Mouse (Mus musculus): ENCODE data around the gene Gm9844. TPM values are rescaled to one million over a fixed set of nuclear protein-coding genes. Genes with fewer than 3 reads are reported as not detected.

Gm9844 gene
- polyA plus RNA-seq, 1 experiment from 2014 or later: 15.1 TPM

- H3K4me1 ChIP-seq: peaks cover 49% of the 10 kb centered on the region
- no peaks in the 10 kb centered on the region for H3K9me3 ChIP-seq (replicated peaks)
- H3K27ac ChIP-seq: peak overlapping the region; percentile 80
- H3K4me3 ChIP-seq: peak overlapping the region; percentile 35
- 12% methylated on average over 13 of the region's 13 CpGs for WGBS
- DNase-seq (ENCODE audit: low spot score): no peak
- peaks cover 33% of the 10 kb centered on the region for H3K36me3 ChIP-seq
- no peaks in the 10 kb centered on the region for H3K27me3 ChIP-seq (ENCODE audit: low read depth, poor library complexity, severe bottlenecking)
These were observed 45.3 kb downstream of the Gm9844 start for GRCm38 (mm10) chr7:24907211-24907748.

Other genes starting within 250 kb of the Gm9844 start
- gene Lypd3, start 225.7 kb upstream of the Gm9844 start, polyA plus RNA-seq (2016; fragmentation: Nextera tagmentation; extraction: Ambion mirVana): 1.5 and 2.2 TPM in 2 replicates
- not detected in 2 replicates for gene Tex101, start 185.5 kb upstream of the Gm9844 start, polyA plus RNA-seq (2016; fragmentation: Nextera tagmentation; extraction: Ambion mirVana)
- gene BC049730, start 153.0 kb upstream of the Gm9844 start, polyA plus RNA-seq (2016; fragmentation: Nextera tagmentation; extraction: Ambion mirVana): not detected in 2 replicates
- not detected in 2 replicates for gene Gm4763, start 135.3 kb upstream of the Gm9844 start, polyA plus RNA-seq (2016; fragmentation: Nextera tagmentation; extraction: Ambion mirVana)
- not detected in 2 replicates for gene Cd177, start 101.9 kb upstream of the Gm9844 start, polyA plus RNA-seq (2016; fragmentation: Nextera tagmentation; extraction: Ambion mirVana)
- 0.20 and 0.34 TPM in 2 replicates for gene Ceacam10, start 85.0 kb upstream of the Gm9844 start, polyA plus RNA-seq (2016; fragmentation: Nextera tagmentation; extraction: Ambion mirVana)
- gene Lypd4, start 7.7 kb downstream of the Gm9844 start, polyA plus RNA-seq (2016; fragmentation: Nextera tagmentation; extraction: Ambion mirVana): not detected in 2 replicates
- gene Dmrtc2, start 7.8 kb downstream of the Gm9844 start, polyA plus RNA-seq (2016; fragmentation: Nextera tagmentation; extraction: Ambion mirVana): not detected in 2 replicates
- gene Rps19, start 22.2 kb downstream of the Gm9844 start, polyA plus RNA-seq (2016; fragmentation: Nextera tagmentation; extraction: Ambion mirVana): 2,143 and 2,281 TPM in 2 replicates
- 0.31 and 0.36 TPM in 2 replicates for gene Cd79a, start 35.2 kb downstream of the Gm9844 start, polyA plus RNA-seq (2016; fragmentation: Nextera tagmentation; extraction: Ambion mirVana)
- gene Arhgef1, start 40.7 kb downstream of the Gm9844 start, polyA plus RNA-seq (2016; fragmentation: Nextera tagmentation; extraction: Ambion mirVana): 77.1 and 100 TPM in 2 replicates
- gene Gm4881, start 82.3 kb downstream of the Gm9844 start, polyA plus RNA-seq (2016; fragmentation: Nextera tagmentation; extraction: Ambion mirVana): not detected in 2 replicates
- gene Rabac1, start 110.5 kb downstream of the Gm9844 start, polyA plus RNA-seq (2016; fragmentation: Nextera tagmentation; extraction: Ambion mirVana): 57.5 and 57.8 TPM in 2 replicates
- 0.05 and 0.15 TPM in 2 replicates for gene Atp1a3, start 143.7 kb downstream of the Gm9844 start, polyA plus RNA-seq (2016; fragmentation: Nextera tagmentation; extraction: Ambion mirVana)
- gene Grik5, start 210.1 kb downstream of the Gm9844 start, polyA plus RNA-seq (2016; fragmentation: Nextera tagmentation; extraction: Ambion mirVana): 5.4 and 8.7 TPM in 2 replicates
- gene Zfp574, start 210.4 kb downstream of the Gm9844 start, polyA plus RNA-seq (2016; fragmentation: Nextera tagmentation; extraction: Ambion mirVana): 44.1 and 48.3 TPM in 2 replicates

All from limb, embryonic 10.5 days (tissue).